Mouse (Mus musculus): Measurements from ENCODE around the gene Gm44502. TPM values are rescaled to one million over a fixed set of nuclear protein-coding genes. Genes with fewer than 3 reads are reported as not detected.

The Gm44502 gene
- polyA plus RNA-seq, 1 experiment, result 1.1 TPM

- 81% methylated on average over 7 of the region's 7 CpGs for WGBS
- peaks cover 7% of the 10 kb centered on the region; the same call in 1 of the 2 replicates for H3K4me1 ChIP-seq (ENCODE audit: control insufficient read depth, insufficient read depth, low read length)
- H3K36me3 ChIP-seq (ENCODE audit: control insufficient read depth, insufficient read depth, low read length), result no peaks in the 10 kb centered on the region; the same call in 1 of the 2 replicates
- no peaks in the 10 kb centered on the region for H3K27me3 ChIP-seq (replicated peaks; ENCODE audit: control insufficient read depth, insufficient read depth, low read length)
- no peak overlapping the region for H3K4me3 ChIP-seq (ENCODE audit: insufficient read depth, low read depth, low read length)
- TF ChIP-seq CTCF (conservative IDR thresholded peaks at IDR 0.05; ENCODE audit: insufficient read depth, insufficient read length, low read depth, low read length) (no peak), POLR2A (IDR thresholded peaks at IDR 0.05; ENCODE audit: low read depth, low read length) (no peak)
- peak; percentile 12 for DNase-seq
- H3K27ac ChIP-seq (ENCODE audit: insufficient read depth, low read depth, low read length), result no peak overlapping the region
Measured at GRCm38 (mm10) chr15:89376040-89376439, 53.5 kb downstream of the Gm44502 start.

GRCm38 (mm10) chr15:89374801-89375534 lies 54.5 kb downstream of the Gm44502 start:
- Histone ChIP-seq H3K36me3 (ENCODE audit: control insufficient read depth, insufficient read depth, low read length) (no peaks in the 10 kb centered on the region; the same call in 1 of the 2 replicates), H3K27ac (ENCODE audit: insufficient read depth, low read depth, low read length) (no peak overlapping the region), H3K27me3 (replicated peaks; ENCODE audit: control insufficient read depth, insufficient read depth, low read length) (no peaks in the 10 kb centered on the region), H3K4me3 (ENCODE audit: insufficient read depth, low read depth, low read length) (no peak overlapping the region), H3K4me1 (ENCODE audit: control insufficient read depth, insufficient read depth, low read length) (peaks cover 7% of the 10 kb centered on the region; the same call in 1 of the 2 replicates)
- 91% methylated on average over 17 of the region's 17 CpGs for WGBS
- no peak for DNase-seq
- TF ChIP-seq POLR2A (IDR thresholded peaks at IDR 0.05; ENCODE audit: low read depth, low read length), result no peak
- TF ChIP-seq CTCF (conservative IDR thresholded peaks at IDR 0.05; ENCODE audit: insufficient read depth, insufficient read length, low read depth, low read length), result no peak

- no peaks in the 10 kb centered on the region for H3K27me3 ChIP-seq (replicated peaks; ENCODE audit: control insufficient read depth, insufficient read depth, low read length)
- 38% methylated on average over 9 of the region's 9 CpGs for WGBS
- no peak overlapping the region for H3K27ac ChIP-seq (ENCODE audit: insufficient read depth, low read depth, low read length)
- TF ChIP-seq POLR2A (IDR thresholded peaks at IDR 0.05; ENCODE audit: low read depth, low read length) (no peak), CTCF (conservative IDR thresholded peaks at IDR 0.05; ENCODE audit: insufficient read depth, insufficient read length, low read depth, low read length) (no peak)
- no peak for DNase-seq
- no peaks in the 10 kb centered on the region; the same call in 1 of the 2 replicates for H3K36me3 ChIP-seq (ENCODE audit: control insufficient read depth, insufficient read depth, low read length)
- H3K4me3 ChIP-seq (ENCODE audit: insufficient read depth, low read depth, low read length), result peak overlapping the region; percentile 76
- H3K4me1 ChIP-seq (ENCODE audit: control insufficient read depth, insufficient read depth, low read length), result peaks cover 7% of the 10 kb centered on the region; the same call in 1 of the 2 replicates
Measured at GRCm38 (mm10) chr15:89374340-89374739, 55.2 kb downstream of the Gm44502 start.

- WGBS, result under 1% methylated on average over 42 of the region's 42 CpGs
- TF ChIP-seq CTCF (conservative IDR thresholded peaks at IDR 0.05; ENCODE audit: insufficient read depth, insufficient read length, low read depth, low read length) (peak; percentile 70), POLR2A (IDR thresholded peaks at IDR 0.05; ENCODE audit: low read depth, low read length) (peak; percentile 56)
- H3K4me3 ChIP-seq (ENCODE audit: insufficient read depth, low read depth, low read length), result peak within 1 kb of the TSS; percentile 76
- peak within 1 kb of the TSS; percentile 87 for H3K27ac ChIP-seq (ENCODE audit: insufficient read depth, low read depth, low read length)
- peak; percentile 94 for DNase-seq
- no peaks in the 10 kb centered on the region for H3K27me3 ChIP-seq (replicated peaks; ENCODE audit: control insufficient read depth, insufficient read depth, low read length)
- H3K36me3 ChIP-seq (ENCODE audit: control insufficient read depth, insufficient read depth, low read length), result no peaks in the 10 kb centered on the region; the same call in 1 of the 2 replicates
- peaks cover 7% of the 10 kb centered on the region; the same call in 1 of the 2 replicates for H3K4me1 ChIP-seq (ENCODE audit: control insufficient read depth, insufficient read depth, low read length)
Measured at GRCm38 (mm10) chr15:89373762-89374248, 55.7 kb downstream of the Gm44502 start, which contains the start of gene Sco2. TSS of gene Sco2 (minus strand) at chr15:89373846.

GRCm38 (mm10) chr15:89373027-89373761 lies 56.3 kb downstream of the Gm44502 start:
- 2% methylated on average over 35 of the region's 35 CpGs for WGBS
- TF ChIP-seq POLR2A (IDR thresholded peaks at IDR 0.05; ENCODE audit: low read depth, low read length) (no peak), CTCF (conservative IDR thresholded peaks at IDR 0.05; ENCODE audit: insufficient read depth, insufficient read length, low read depth, low read length) (peak; percentile 72)
- peak; percentile 91 for DNase-seq

GRCm38 (mm10) chr15:89372536-89372935 lies 57.0 kb downstream of the Gm44502 start:
- TF ChIP-seq POLR2A (IDR thresholded peaks at IDR 0.05; ENCODE audit: low read depth, low read length), result no peak
- TF ChIP-seq CTCF (conservative IDR thresholded peaks at IDR 0.05; ENCODE audit: insufficient read depth, insufficient read length, low read depth, low read length), result no peak
- DNase-seq, result no peak
- Histone ChIP-seq H3K27me3 (replicated peaks; ENCODE audit: control insufficient read depth, insufficient read depth, low read length) (no peaks in the 10 kb centered on the region), H3K4me1 (ENCODE audit: control insufficient read depth, insufficient read depth, low read length) (peaks cover 7% of the 10 kb centered on the region; the same call in 1 of the 2 replicates), H3K27ac (ENCODE audit: insufficient read depth, low read depth, low read length) (no peak overlapping the region), H3K36me3 (ENCODE audit: control insufficient read depth, insufficient read depth, low read length) (no peaks in the 10 kb centered on the region; the same call in 1 of the 2 replicates), H3K4me3 (ENCODE audit: insufficient read depth, low read depth, low read length) (0 out of 2 replicates have a peak overlapping the region, but pooled peaks have one; percentile 76)
- WGBS, result 76% methylated on average over 7 of the region's 7 CpGs

More at GRCm38 (mm10) chr15:89373027-89373761, 56.3 kb downstream of the Gm44502 start:
- Histone ChIP-seq H3K27ac (ENCODE audit: insufficient read depth, low read depth, low read length) (peak overlapping the region; percentile 87), H3K36me3 (ENCODE audit: control insufficient read depth, insufficient read depth, low read length) (no peaks in the 10 kb centered on the region; the same call in 1 of the 2 replicates), H3K27me3 (replicated peaks; ENCODE audit: control insufficient read depth, insufficient read depth, low read length) (no peaks in the 10 kb centered on the region), H3K4me3 (ENCODE audit: insufficient read depth, low read depth, low read length) (peak overlapping the region; percentile 76), H3K4me1 (ENCODE audit: control insufficient read depth, insufficient read depth, low read length) (peaks cover 7% of the 10 kb centered on the region; the same call in 1 of the 2 replicates)

Measured in kidney, adult 2 months (tissue).